Mouse (Mus musculus): ENCODE measurements around the gene Ddx39b.

Gene Ddx39b

GRCm38 (mm10) chr17:35241305-35242014, at the start of gene Ddx39b:
Ddx39b (plus strand) TSS chr17:35241746.
- DNase-seq = peak; percentile 95 to 96

GRCm38 (mm10) chr17:35192924-35193323, 48.6 kb upstream of the Ddx39b start:
- DNase-seq = peak; percentile 47 to 51

- DNase-seq = peak; percentile 81 to 84
These were observed 47.4 kb upstream of the Ddx39b start, which contains the start of gene Ltb for GRCm38 (mm10) chr17:35193881-35194843. Ltb (plus strand) TSS chr17:35194439.

- peak; percentile 54 to 62 for DNase-seq
These were observed 46.5 kb upstream of the Ddx39b start for GRCm38 (mm10) chr17:35194844-35195630.

- DNase-seq = peak; percentile 95 to 96
These were observed 45.8 kb upstream of the Ddx39b start for GRCm38 (mm10) chr17:35195631-35196320.

GRCm38 (mm10) chr17:35196321-35196641, 45.3 kb upstream of the Ddx39b start:
- DNase-seq = peak; percentile 38 to 48

- no peak for DNase-seq
These were observed 44.4 kb upstream of the Ddx39b start for GRCm38 (mm10) chr17:35197126-35197525.

GRCm38 (mm10) chr17:35198029-35198428, 43.5 kb upstream of the Ddx39b start:
- DNase-seq = no peak

GRCm38 (mm10) chr17:35198946-35199345, 42.6 kb upstream of the Ddx39b start:
- DNase-seq = no peak

GRCm38 (mm10) chr17:35200398-35200797, 41.1 kb upstream of the Ddx39b start:
- DNase-seq = peak; percentile 77 to 82

GRCm38 (mm10) chr17:35201128-35201527, 40.4 kb upstream of the Ddx39b start:
- peak; percentile 68 to 71 for DNase-seq

- peak; percentile 60 to 61 for DNase-seq
These were observed 39.8 kb upstream of the Ddx39b start, which contains the start of gene Tnf for GRCm38 (mm10) chr17:35201787-35202186. Tnf (minus strand) TSS chr17:35202007.

- no peak for DNase-seq
These were observed 39.1 kb upstream of the Ddx39b start for GRCm38 (mm10) chr17:35202442-35202841.

GRCm38 (mm10) chr17:35204494-35205379, 36.8 kb upstream of the Ddx39b start, which contains the start of gene Lta:
Lta (minus strand) TSS chr17:35205351.
- DNase-seq = peak; percentile 77

GRCm38 (mm10) chr17:35205380-35205769, 36.2 kb upstream of the Ddx39b start:
- peak in 1 of 2 experiments; percentile 60 for DNase-seq

- DNase-seq = peak; percentile 85 to 88
These were observed 31.6 kb upstream of the Ddx39b start for GRCm38 (mm10) chr17:35209785-35210535.

GRCm38 (mm10) chr17:35210593-35210992, 31.0 kb upstream of the Ddx39b start:
- no peak for DNase-seq

GRCm38 (mm10) chr17:35213071-35213470, 28.5 kb upstream of the Ddx39b start:
- DNase-seq = no peak

GRCm38 (mm10) chr17:35218516-35219193, 22.9 kb upstream of the Ddx39b start:
- DNase-seq = peak; percentile 84 to 87
